Mouse (Mus musculus): ENCODE results near the gene Clybl.

Gene Clybl

GRCm38 (mm10) chr14:122251346-122251745 lies 69.8 kb downstream of the Clybl start:
- DNase-seq (ENCODE audit: low spot score), result no peak

DNA sequence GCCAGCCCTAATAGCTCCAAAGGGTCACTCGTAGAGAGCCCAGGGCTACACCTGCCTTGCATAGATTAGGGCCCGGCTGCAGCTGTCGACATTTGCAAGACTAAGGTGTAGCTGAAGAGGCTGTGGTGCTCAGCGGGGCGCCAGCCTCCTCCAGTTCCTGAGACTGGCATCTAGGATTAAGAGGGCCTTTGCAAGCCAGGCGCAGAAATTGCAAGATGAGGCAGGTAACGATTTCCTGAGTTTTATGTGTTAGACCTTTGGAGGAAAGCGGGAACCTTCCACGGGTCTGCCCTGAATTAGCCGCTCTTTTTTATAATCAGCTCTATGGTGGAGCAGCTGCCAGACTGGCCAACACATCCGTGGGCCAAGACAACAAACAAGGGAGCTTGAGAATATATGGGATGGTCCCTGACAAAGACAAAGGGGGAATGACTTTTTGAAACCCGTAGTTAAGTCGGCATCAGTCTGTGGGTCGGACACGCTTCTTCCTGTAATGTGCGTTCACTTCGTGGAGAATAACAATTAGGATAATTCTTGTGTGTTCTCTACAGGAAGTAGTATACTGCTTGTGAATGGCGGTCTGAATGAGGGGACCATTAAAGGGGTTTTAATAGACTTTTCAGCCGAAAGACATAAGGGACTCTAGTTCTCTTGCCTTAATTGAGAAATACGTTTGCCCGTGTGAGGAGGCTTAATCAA lies 74.2 kb downstream of the Clybl start:
- DNase-seq (ENCODE audit: low spot score), result no peak

DNA sequence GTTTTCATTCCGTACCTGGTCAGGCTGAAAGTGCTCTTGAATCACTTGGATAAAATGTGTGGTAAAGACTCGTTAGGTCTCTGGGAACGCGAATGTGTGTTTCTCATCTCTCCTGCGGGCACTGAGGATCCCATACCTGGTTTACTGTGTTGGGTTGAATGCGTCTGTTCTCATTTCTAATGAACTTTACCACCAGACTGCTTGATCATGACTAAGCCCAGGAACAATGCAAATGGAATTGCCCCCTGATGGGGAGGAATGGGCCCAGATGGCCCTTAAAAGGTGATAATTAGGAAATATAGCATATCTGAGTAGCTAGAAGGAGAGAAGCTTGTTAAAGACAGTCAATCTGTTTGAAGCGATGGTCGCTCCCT lies 74.7 kb downstream of the Clybl start:
- no peak for DNase-seq (ENCODE audit: low spot score)

GRCm38 (mm10) chr14:122258297-122258696 lies 76.8 kb downstream of the Clybl start:
- no peak for DNase-seq (ENCODE audit: low spot score)

DNA sequence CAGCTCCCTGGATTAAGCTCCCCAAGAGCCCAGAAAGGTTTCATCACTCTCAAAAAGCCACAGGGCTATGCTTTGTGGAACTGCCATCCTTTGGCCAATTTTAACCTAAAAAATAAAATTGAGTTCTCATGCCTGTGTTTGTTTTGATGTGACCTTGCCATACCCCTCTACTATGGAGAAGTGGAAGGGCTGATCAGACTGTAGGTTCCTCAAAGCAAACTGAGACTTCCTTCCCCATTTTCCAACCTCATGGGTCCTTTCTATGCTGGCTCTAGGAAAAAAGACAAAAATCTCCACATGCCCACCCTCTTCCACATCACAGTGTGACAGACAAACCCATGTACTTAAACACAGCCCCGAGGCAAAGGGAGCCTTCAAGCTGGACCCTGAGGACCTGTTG lies 79.7 kb downstream of the Clybl start:
- DNase-seq (ENCODE audit: low spot score), result no peak

GRCm38 (mm10) chr14:122262851-122263659 lies 81.6 kb downstream of the Clybl start:
- DNase-seq (ENCODE audit: low spot score), result no peak

DNA sequence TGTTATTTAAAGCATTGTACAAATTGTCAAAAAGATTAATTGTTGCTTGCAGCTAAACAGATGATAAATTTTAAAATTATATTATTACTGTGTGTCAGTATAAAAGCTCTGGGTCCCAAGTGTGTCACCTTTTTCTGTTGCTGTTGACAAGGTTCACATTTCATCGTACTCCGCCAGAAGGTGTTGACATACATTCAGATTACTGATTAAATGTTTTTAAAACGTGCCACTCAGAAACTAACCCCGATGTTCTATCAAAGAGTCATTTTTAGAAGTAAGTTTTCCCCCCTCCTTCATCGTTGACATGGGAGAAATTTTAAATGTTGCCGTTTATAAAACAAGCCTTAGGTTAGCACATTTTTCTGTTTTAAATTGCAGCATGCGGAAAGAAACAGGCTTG lies 83.7 kb downstream of the Clybl start:
- DNase-seq (ENCODE audit: low spot score), result no peak

GRCm38 (mm10) chr14:122267590-122267989 lies 86.1 kb downstream of the Clybl start:
- DNase-seq (ENCODE audit: low spot score), result no peak

DNA sequence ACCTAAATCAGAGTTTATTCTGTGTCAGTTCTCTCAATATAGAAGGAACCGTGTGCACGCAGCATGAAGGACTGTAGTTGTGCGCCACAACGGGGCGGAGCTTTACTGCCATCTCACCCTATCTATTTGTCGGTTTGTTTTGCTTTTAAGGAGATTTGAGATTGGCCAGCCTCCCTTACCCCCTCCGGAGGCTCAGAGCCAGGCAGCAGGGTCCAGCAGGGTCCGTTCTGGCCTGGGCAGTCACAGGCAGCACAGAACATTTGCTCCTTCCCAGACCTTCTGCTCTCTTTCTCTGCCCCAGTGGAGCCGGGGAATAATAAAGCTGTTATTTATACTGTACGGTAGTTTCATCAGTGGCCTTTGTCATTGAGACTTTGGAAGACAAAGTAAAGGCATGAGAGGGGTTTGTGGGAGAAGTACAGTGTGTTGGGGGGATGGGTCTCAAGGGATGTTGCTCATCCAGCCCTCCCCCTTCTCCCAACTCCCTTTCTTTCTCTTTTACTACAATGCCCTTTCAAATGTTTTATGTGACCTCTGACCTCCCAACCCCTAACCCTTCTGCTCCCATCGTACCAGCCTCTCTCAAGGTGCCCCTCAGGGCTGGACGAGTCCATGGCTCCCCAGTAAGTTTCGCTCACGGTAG lies 89.7 kb downstream of the Clybl start:
- DNase-seq (ENCODE audit: low spot score), result no peak

GRCm38 (mm10) chr14:122277142-122277541 lies 95.6 kb downstream of the Clybl start:
- DNase-seq (ENCODE audit: low spot score), result no peak

GRCm38 (mm10) chr14:122279462-122280308 lies 98.2 kb downstream of the Clybl start:
- no peak for DNase-seq (ENCODE audit: low spot score)

DNA sequence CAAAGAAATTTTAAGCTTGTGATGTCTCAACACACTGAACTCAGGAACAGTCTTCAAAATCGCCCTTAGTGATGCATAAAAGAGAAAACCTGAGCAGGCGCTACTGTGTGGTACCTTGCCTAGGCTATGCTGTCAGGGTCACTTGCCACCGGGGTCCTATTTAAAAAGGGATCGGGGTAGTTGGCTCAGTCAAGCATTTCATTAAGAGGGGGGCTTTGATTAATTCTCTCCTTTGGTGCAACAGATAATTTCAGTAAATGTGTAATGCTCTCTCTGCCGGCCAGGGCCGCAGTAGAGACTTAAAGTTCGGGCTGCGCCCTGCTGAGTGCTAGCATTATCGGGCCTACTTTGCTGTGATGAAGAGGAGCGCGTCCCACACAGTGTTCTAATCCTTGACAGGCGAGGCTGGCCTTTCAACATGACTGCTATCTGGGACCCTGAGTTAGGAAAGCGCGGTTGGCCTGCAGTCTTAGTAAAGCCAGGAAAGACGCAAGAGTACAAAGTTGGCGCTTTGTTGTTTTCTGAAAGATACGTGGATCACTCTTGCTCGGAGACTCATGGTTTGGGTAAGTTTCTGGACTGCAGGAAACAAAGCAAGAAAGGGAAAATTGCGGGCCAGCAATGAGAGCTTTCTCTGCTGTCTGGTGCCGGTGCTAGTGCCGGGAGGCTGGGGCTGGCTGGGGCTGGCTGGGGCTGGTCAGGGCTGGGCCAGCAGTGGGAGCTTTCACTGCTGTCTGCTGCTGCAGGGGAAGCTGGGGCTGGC lies 99.0 kb downstream of the Clybl start:
- peak; percentile 44 for DNase-seq (ENCODE audit: low spot score)

- DNase-seq (ENCODE audit: low spot score), result no peak
These were observed 99.6 kb downstream of the Clybl start for GRCm38 (mm10) chr14:122281072-122281634.

- no peak for DNase-seq (ENCODE audit: low spot score)
These were observed 102.5 kb downstream of the Clybl start for GRCm38 (mm10) chr14:122283959-122284358.

DNA sequence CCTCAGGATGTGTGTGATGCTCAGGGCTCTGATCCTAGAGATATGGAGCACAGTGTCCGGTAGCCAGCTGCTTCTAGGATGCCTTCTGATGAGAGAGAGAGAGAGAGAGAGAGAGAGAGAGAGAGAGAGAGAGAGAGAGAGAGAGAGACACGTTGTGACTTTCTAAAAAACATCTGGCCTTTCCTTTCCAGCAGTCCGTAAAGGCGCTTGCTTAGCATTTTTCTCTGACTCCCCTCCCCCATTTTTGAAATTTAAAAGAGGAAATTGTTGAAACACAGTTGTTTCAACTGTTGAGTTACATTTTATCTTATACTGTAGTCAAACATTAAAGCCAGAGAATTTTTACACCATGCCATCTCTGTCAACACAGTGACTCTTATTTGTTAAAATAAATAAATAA lies 114.9 kb downstream of the Clybl start:
- DNase-seq (ENCODE audit: low spot score), result no peak

DNA sequence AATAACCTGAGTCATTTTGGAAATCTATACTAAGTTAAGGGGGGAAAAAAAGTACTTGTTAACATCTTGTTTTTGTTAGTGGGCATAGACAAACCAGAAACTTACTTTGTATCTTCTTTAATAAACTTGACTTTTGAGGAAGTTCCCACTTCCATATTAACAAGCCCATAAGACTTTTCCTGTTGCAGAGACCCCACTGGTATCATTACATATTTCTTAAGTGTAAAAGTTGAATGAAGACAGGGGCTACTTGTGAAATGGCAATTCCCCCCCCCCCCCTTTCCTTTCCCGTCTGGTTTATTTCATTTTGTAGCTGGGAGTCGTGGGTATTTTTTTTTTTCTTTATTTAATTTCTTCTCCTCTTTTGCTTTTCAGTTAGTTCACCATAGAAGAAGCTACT lies 115.4 kb downstream of the Clybl start:
- no peak for DNase-seq (ENCODE audit: low spot score)

- no peak for DNase-seq (ENCODE audit: low spot score)
These were observed 116.0 kb downstream of the Clybl start for GRCm38 (mm10) chr14:122297386-122298109.

DNA sequence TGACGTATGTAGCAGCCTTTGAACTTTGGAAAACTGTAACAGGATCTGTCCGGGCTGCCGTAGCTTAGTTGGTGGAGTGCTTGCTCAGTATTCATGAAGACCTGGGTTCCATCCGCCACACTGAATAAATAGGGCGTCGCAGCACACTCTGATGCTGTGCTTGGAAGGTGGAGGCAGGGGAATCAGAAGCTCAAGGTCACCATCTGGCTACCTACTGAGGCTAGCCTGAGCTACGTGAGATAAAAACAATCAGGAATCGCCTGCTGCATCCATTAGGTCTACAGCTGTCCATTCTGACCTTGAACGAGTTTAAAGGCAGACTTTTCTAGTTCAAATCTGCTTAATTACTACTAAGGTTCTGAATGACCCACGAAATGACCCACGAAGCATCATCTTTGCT lies 118.8 kb downstream of the Clybl start:
- no peak for DNase-seq (ENCODE audit: low spot score)

GRCm38 (mm10) chr14:122303821-122304220 lies 122.3 kb downstream of the Clybl start:
- DNase-seq (ENCODE audit: low spot score), result no peak

DNA sequence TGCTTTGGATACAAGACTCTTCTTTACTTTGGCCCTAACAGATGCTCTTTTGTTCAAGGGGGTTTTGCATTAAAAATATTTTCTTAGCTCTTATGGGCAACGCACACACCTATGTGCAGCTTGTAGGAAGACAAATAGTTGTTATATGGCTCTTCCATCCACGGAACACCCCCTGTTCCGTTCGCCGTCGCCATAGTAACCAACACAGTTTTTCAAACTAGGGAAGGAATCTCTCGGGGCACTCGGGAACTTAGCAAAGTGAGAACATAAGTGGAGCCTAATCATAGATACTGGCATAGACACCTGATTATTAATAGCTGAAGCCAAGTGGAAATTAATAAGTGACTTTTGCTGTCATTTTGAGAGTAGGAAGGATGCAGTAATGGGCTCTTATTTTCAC lies 123.6 kb downstream of the Clybl start:
- DNase-seq (ENCODE audit: low spot score), result no peak

Measured in testis, postnatal 10 days (tissue).